Mouse (Mus musculus) kidney, adult 8-10 months (tissue): ENCODE results near the gene Ifitm10.

Source experiments
- DNase-seq, 2 experiments: peaks; one replicate each; pipeline ENCODE4 v3.0.0; 2022

The Ifitm10 gene

DNA sequence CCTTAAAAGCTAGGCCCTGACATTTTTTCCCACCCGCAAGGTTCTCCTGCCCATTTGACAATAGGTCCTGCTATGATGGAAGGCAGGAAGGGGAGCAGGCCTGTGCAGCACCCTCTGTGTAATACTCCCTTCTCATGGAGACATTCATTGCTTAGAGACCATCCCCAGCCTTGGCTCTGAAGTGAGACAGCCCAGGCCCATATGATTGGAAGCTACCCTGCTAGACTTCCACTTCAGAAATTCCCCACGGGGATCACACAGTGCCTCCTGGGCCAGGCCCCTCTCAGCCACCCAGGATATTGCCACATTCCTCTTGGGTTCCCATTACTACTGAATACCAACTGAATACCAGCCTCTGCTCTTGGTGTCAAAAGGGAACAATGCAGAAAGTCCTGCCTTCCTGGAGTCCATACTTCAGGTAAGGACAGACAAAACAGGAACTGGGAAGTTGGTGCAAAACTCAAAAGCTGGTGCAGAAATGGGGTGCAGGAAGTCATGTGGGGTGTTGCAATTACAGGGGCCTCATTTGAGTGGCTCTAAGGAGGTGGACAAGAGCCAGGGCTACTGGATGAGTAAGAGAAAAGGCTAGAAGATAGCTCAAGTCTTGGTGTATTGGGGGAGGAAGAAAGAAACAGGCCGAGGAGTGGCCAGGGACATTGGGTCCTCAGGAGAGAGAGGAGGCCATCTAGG is 16.6 kb upstream of the Ifitm10 start:
- DNase-seq = no peak

GRCm38 (mm10) chr7:142388740-142389139 is 15.2 kb upstream of the Ifitm10 start:
- no peak for DNase-seq

- no peak for DNase-seq
These were observed 14.6 kb upstream of the Ifitm10 start for GRCm38 (mm10) chr7:142388198-142388597.

DNA sequence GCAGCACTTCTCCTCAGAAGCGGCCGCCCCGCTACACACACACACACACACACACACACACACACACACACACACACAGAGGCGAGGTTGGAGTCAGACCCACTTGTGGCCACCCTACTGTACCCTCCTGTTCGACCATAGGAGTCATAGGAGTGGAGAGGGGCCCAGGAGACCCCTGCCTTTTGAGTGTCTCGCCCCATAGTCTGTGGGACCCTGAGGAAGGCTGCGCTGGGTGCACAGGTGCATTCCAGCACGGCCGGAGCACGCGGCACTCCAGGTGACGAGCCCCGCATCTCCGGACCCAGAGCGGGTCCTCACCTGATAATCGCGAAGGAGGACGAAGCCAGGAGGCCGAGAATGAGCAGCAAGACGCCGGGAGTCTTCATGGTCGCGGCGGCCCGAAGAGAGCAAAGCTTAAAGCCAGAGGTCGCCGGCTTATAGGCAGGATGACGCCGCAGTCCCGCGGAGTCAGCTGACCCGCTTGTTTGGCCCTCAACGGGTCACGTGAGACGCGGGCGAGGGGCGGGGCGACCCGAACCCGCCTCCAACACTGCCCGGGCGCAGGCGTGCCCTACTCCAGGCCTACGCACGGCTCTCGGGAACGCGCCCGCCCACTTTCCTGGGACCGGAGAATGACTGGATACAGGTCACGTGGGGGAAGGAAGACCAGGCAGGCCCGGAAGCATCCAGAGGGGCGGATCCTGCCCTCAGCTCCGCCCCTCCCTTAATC is 14.0 kb upstream of the Ifitm10 start, which contains the start of gene Ctsd:
Gene Ctsd, minus strand, starts transcription at position 620 of the 730 bp plus-strand sequence.
- peak; percentile 99 for DNase-seq

GRCm38 (mm10) chr7:142386621-142387201 is 13.2 kb upstream of the Ifitm10 start:
- DNase-seq = peak in 1 of 2 experiments; percentile 34

DNA sequence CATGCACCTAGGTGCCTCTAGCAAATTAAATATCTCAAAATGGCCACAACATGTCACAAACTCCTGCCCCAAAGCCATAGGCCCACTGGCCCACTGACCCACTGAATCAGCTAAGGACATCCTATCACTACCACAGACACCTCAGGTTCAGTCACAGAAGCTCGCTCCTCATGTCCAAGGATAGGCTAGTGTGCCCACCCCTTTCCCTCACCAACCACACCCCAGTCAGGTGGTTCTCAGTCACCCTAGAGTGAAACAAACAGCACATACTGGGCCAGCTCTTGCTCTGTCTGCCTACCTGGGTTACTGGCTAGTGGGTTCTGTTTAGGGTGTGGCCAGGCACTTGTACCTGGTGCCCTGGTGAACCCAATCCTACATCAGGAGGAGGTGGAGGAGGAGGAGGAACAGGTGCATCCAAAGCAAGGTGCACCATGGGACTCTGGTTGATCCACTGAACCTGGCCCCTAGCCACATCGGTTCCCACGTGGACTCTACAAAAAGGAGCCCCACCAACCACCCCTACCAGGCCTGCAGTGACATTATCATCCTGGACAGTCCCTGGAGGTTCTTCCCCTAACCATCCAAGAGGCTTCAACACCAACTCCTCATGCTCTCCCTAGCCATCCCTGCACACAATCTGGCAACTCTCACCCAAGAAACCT is 12.3 kb upstream of the Ifitm10 start:
- no peak for DNase-seq

DNA sequence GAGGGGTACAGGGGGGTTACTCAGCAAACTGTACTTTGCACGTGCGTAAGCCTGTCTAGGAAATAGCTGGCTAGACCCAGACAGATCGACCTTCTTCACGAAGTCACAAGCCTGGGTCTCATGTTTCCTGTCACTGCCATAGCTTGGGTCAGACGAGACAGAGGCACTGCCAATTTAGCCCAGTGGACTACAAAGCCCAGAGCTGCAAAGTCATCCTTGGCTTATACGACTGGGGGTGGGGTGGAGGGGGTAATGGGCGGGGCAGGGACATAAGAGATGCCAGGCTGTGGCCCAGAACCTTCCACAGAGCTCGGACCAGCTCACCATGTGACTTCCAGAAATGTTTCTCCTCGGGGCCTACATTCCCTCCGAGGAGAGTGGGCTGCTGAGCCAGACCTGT is 10.8 kb upstream of the Ifitm10 start:
- no peak for DNase-seq

DNA sequence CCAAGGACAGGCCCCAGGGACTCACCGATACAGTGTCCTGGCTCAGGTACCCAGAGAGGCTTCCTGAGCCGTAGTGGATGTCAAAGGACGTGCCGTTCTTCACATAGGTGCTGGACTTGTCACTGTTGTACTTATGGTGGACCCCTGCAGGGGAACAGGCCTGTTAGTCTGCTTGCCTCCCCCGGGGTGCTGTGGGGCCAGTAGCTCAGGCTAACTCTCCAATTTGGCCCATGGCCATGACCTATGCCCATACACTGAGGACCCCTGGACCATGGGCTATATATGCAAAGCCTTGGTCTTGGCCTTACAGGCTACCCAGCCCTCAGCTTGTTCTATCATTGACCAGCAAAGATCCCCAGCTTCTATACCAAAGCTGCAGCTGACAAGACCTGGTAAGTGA is 9.0 kb upstream of the Ifitm10 start, which contains the start of gene Gm49369:
Gene Gm49369, minus strand, starts transcription at position 101 of the 400 bp plus-strand sequence.
- DNase-seq = no peak

DNA sequence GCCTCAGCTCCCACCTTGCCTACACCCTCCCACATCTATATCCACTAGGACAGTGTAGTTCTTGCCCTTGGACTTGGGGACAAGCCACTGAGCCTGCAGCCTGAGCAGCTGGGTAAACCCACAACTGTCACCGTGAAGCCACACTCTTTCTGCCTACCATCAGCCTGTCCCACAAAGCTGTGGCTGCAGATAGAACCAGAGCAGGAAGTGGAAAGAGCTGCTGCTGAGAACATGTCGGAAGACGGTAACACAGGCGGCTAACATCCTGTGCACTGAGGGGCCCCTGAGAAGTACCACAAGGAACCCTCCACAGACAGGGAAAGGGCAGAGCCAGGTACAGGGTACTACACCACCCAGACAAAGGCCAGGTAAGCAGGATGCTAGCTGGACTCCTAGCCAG is 7.6 kb upstream of the Ifitm10 start:
- no peak for DNase-seq

DNA sequence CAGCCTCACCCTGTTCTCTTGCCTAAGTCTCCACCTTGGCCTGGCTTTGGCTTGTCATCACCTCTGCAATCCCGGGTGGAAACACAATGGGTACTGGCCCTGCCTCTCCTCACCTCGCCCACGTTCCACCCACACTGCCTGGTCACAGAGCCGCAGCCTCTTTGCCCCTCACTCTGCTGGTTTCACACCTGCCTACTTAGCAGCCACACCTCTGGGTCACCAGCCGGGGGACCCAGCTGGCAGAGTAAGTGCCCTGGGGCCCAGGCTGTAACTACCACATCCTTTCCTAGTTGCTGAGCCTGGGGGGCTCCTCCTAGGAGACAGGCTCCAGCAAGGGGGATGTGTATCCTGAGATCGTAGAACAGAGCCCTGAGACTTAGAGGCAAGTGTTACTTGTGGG is 5.6 kb upstream of the Ifitm10 start:
- no peak for DNase-seq

- no peak for DNase-seq
These were observed 3.8 kb upstream of the Ifitm10 start for GRCm38 (mm10) chr7:142377233-142377925.

- DNase-seq = no peak
These were observed 2.5 kb upstream of the Ifitm10 start for GRCm38 (mm10) chr7:142376096-142376495.

DNA sequence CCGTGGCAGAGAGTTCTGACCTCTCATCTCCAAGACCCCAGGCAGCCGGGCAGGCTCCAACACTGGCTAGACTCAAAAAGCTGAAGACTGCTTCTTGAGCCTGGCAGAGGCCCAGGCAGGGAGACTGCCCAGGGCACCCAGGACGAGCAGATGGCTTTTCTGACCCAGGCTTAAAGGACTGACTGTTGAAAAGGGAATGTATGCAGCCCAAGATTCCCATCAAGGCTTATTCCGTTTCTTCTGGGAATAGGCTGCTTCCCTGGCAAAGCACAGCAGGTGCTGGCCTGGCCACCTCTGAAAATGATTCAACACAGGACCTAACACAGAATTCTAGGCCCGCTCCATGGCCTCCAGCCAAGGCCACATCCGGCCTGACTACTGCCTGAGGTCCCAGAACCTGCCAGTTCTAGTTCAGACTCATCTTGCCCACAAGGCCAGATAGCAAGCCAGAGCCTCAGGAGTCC is 1.7 kb upstream of the Ifitm10 start:
- DNase-seq = peak; percentile 47 to 59

- no peak for DNase-seq
These were observed 961 bp upstream of the Ifitm10 start for GRCm38 (mm10) chr7:142374413-142375015.

DNA sequence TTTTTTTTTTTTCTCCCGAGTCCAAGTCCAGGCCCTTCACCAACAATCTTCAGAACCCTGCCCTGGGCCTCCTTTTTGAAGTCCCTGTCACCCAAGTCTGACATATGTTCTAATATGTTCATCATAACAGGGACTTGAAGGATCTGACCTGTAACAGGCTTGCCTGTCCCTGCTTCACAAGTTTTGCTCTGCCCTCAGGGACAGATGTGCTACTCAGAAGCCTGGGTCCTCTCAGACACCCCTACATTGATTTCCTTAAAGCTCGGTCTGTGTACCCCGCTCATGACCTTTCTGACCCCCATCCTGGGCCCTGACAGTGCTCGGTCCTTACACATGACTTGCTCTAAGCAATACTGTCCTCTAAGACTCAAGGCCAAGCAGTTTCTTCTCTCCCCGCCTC is 514 bp downstream of the Ifitm10 start:
- DNase-seq = no peak

GRCm38 (mm10) chr7:142371768-142372661 is 1.5 kb downstream of the Ifitm10 start:
- DNase-seq = no peak

- DNase-seq = no peak
These were observed 2.2 kb downstream of the Ifitm10 start for GRCm38 (mm10) chr7:142371398-142371767.

- DNase-seq = no peak
These were observed 2.6 kb downstream of the Ifitm10 start for GRCm38 (mm10) chr7:142370937-142371336.

- no peak for DNase-seq
These were observed 3.7 kb downstream of the Ifitm10 start for GRCm38 (mm10) chr7:142369820-142370219.

- no peak for DNase-seq
These were observed 4.7 kb downstream of the Ifitm10 start for GRCm38 (mm10) chr7:142368856-142369255.

GRCm38 (mm10) chr7:142363107-142363506 is 10.4 kb downstream of the Ifitm10 start:
- no peak for DNase-seq
